In genomic region chr14:121589097-121589725, GRCm38 (mm10) we compare ENCODE assay signal across 7 mouse cellular contexts.
DNase-seq lines count a peak whose midpoint lies in the region; ATAC-seq lines count a peak whose summit lies in the region.

No protein-coding gene starts in this region.

- no peak overlapping the region for H3K4me3 ChIP-seq in hindbrain, embryonic 14.5 days (replicated peaks; ENCODE audit: low read length)

- H3K36me3 ChIP-seq in hindbrain, embryonic 14.5 days (replicated peaks; ENCODE audit: control insufficient read depth, insufficient read depth), result no peaks in the 10 kb centered on the region

- DNase-seq in T-cell, adult 2 months (ENCODE audit: low spot score), result peak; percentile 36
- peak; percentile 73 for DNase-seq in cerebellum, adult 9-11 months
- DNase-seq in frontal cortex, postnatal 36 days (ENCODE audit: low spot score in 2 of 2), result peak; percentile 55 to 69
- DNase-seq in hindbrain, embryonic 14.5 days (ENCODE audit: low spot score), result peak; percentile 77
- peak; percentile 73 to 81 for DNase-seq in left cerebral cortex, postnatal 14 days (ENCODE audit: low spot score in 2 of 2)
- peak; percentile 87 for DNase-seq in mesoderm, embryonic 11.5 days (ENCODE audit: low read depth, low spot score)
- DNase-seq in right cerebral cortex, postnatal 36 days (ENCODE audit: low spot score in 2 of 2), result peak; percentile 32 to 37

- 50% methylated on average over 10 of the region's 10 CpGs for WGBS in hindbrain, embryonic 14.5 days

- H3K27me3 ChIP-seq in hindbrain, embryonic 14.5 days (ENCODE audit: control insufficient read depth, insufficient read depth, low read length), result no peaks in the 10 kb centered on the region

- intact Hi-C loops in left cerebral cortex, postnatal 14 days (cut with DNase I), result loop anchor here (2.0 kb wide), 1 partner anchor 166 kb away; no protein-coding TSS in a partner anchor

- no peaks in the 10 kb centered on the region; the same call in 1 of the 2 replicates for H3K9me3 ChIP-seq in hindbrain, embryonic 14.5 days (ENCODE audit: control insufficient read depth, low read length)

- H3K27ac ChIP-seq in hindbrain, embryonic 14.5 days, result no peak overlapping the region

- peak; percentile 32; the same call in 1 of the 2 replicates for ATAC-seq in hindbrain, embryonic 14.5 days (ENCODE audit: low FRiP score)

- no peak overlapping the region for H3K9ac ChIP-seq in hindbrain, embryonic 14.5 days

- no peak overlapping the region for H3K4me2 ChIP-seq in hindbrain, embryonic 14.5 days (replicated peaks)

- H3K4me1 ChIP-seq in hindbrain, embryonic 14.5 days (replicated peaks; ENCODE audit: control insufficient read depth, insufficient read depth, low read length), result peaks cover 4% of the 10 kb centered on the region; the same call in 1 of the 2 replicates

Comparison
In these comparisons a context has a peak if more than half of its experiments do, and no peak if none do; other contexts are left out.
1. DNase-seq: peak in every context shown above with its lines; median percentile 87 in mesoderm, embryonic 11.5 days; 77 in hindbrain, embryonic 14.5 days; 77 in left cerebral cortex, postnatal 14 days; 73 in cerebellum, adult 9-11 months; 62 in frontal cortex, postnatal 36 days; 36 in T-cell, adult 2 months; 34 in right cerebral cortex, postnatal 36 days.